Mouse (Mus musculus) E14TG2a.4 (cell line): Measurements from ENCODE around the gene Chit1.

Source experiments
- CTCF ChIP-seq: conservative IDR thresholded peaks from 2 replicates; pipeline ENCODE4 v1.5.1; 2014; ENCODE audit warnings: low read length
- NANOG ChIP-seq: IDR thresholded peaks from 2 replicates; pipeline ENCODE4 v1.6.1; 2014; ENCODE audit warnings: borderline replicate concordance, low read length, mixed read lengths
- POU5F1 ChIP-seq: IDR thresholded peaks from 2 replicates; pipeline ENCODE4 v1.6.1; 2014; ENCODE audit warnings: low read length, borderline replicate concordance

DNA sequence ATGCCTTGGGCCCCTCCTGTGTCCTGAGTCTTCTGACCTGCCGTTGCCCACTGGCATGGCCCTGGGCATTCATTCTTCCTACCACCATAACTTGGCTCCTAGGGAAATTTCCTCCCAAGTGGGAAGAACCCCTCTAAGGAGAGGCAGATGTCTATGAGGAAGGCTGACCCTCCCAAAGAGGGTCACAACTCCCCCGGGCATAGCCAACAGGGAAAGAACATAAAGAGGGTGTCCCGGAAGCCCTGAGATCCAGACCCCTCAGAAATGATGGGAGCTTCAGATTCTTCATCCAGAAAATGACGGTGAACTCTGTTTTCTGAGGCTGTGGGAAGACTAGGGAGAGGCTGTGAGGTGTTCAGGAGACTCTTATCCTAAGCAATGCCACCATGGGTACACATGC lies 15.3 kb upstream of the Chit1 start:
- no peak for TF ChIP-seq CTCF
- TF ChIP-seq NANOG, result no peak
- no peak for TF ChIP-seq POU5F1
